2 mouse cellular contexts compared by ENCODE assay signal in the genomic region with DNA sequence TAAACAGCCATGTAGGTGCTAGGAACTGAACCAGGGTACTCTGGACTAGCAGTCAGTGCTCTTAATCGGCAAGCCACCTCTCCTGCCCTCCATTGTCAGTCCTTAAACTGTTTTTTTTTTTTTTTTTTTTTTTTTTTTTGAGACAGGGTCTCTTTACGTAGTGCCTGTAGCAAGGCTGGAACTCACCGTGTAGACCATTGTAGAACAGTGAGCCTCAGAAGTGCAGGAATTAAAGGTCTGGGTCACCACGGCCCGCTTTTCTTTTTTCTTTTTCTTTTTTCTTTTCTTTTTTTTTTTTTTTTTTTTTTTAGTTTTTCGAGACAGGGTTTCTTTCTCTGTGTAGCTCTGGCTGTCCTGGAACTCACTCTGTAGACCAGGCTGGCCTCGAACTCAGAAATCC. TPM values are rescaled to one million over a fixed set of nuclear protein-coding genes. Genes with fewer than 3 reads are reported as not detected.
"Had no signal": no experiment of that assay in that cellular context is flagged by ENCODE, and none has a peak within 500 bp of the region (broad histone marks: within the 10 kb centered on the region; RNA-seq: fewer than 3 reads in every experiment).

No protein-coding gene starts in this region.

RNA-seq across cellular contexts. Expression of gene Cox7a1, which starts 0.8 kb away (rescaled TPM):
- total RNA-seq: monocyte, adult 5-6 weeks; neutrophil, adult 5-6 weeks had no signal
